Mouse (Mus musculus) G1E-ER4 (cell line): Measurements from ENCODE around the gene Rps6kb1. TPM values are rescaled to one million over a fixed set of nuclear protein-coding genes. Genes with fewer than 3 reads are reported as not detected.
A peak's percentile ranks its signal among the peaks of the same experiment; 100 is the strongest.

Experiments
- GATA1 ChIP-seq: IDR thresholded peaks from one replicate; pipeline ENCODE4 v1.8.0; 2012; ENCODE audit warnings: low read length, inconsistent platforms
- polyA plus RNA-seq: library from polyadenylated mRNA; stranded (reverse); fragments of >175 nt; gene quantifications from 2 replicates; pipeline ENCODE4 v1.2.3, GENCODE M21; 2012

Rps6kb1 gene
- polyA plus RNA-seq, 1 experiment, result 23.2 TPM

- no peak for TF ChIP-seq GATA1
Measured at GRCm38 (mm10) chr11:86534201-86534910, 10.2 kb downstream of the Rps6kb1 start.

- TF ChIP-seq GATA1, result no peak
Measured at GRCm38 (mm10) chr11:86532834-86533233, 11.8 kb downstream of the Rps6kb1 start.

DNA sequence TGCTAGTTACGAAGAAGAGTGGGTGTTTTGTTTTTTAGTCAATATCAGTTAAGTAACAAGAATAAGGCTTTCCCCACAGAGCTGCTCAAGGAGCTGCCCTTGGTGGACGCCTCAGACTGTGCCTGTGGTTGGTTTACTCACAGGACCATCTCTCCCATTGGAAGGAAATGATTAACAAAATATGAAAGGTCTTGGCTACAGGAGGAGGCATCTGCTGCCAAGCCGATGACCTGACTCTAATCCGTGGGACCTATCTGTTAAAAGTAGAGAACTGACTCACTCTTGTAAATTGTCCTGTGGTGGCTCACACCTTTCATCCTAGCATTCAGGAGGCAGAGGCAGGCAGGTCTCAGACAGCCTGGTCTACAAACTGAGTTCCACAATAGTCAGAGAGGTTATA lies 17.1 kb downstream of the Rps6kb1 start:
- no peak for TF ChIP-seq GATA1

GRCm38 (mm10) chr11:86519751-86520150 lies 24.9 kb downstream of the Rps6kb1 start:
- TF ChIP-seq GATA1, result no peak

GRCm38 (mm10) chr11:86517229-86517628 lies 27.4 kb downstream of the Rps6kb1 start:
- TF ChIP-seq GATA1, result no peak

DNA sequence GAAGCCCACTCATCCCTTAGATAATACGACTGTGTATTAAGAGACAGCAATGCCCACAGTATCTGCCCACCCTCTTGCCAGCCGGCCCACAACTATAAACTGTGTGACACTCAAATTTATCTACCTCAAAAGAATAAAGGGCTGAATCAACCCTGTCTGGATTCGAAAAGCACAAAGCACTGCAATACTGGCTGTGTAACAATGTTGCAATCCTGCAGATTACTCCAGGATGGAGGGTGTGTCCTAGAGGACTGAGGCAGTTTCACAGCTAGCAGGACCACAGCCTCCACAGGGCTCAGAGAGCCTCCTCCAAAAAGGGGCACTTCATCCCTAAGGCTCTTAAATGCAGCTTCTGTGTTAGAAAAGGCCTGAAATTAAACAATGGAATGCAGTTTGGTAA lies 28.0 kb downstream of the Rps6kb1 start:
- no peak for TF ChIP-seq GATA1

DNA sequence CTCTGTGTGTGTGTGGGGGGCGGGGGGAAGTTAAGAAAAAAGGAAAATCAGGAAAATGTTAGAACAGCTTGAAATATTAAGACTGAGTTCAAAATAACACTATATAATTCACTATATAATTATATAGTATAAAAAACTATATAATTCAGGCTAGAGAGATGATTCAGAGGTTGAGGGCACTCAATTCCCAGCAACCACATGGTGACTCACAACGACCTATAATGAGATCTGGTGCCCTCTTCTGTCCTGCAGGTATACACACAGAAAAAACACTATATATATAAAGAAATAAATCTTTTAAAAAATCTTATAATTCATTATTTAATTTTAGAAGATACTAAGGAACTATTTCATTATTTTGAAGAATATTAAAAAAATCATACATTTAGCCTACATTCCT lies 36.6 kb downstream of the Rps6kb1 start:
- no peak for TF ChIP-seq GATA1

- TF ChIP-seq GATA1, result peak; percentile 43
Measured at GRCm38 (mm10) chr11:86507334-86507733, 37.3 kb downstream of the Rps6kb1 start.

GRCm38 (mm10) chr11:86503121-86503520 lies 41.5 kb downstream of the Rps6kb1 start:
- no peak for TF ChIP-seq GATA1

- TF ChIP-seq GATA1, result no peak
Measured at GRCm38 (mm10) chr11:86500795-86501194, 43.8 kb downstream of the Rps6kb1 start.

DNA sequence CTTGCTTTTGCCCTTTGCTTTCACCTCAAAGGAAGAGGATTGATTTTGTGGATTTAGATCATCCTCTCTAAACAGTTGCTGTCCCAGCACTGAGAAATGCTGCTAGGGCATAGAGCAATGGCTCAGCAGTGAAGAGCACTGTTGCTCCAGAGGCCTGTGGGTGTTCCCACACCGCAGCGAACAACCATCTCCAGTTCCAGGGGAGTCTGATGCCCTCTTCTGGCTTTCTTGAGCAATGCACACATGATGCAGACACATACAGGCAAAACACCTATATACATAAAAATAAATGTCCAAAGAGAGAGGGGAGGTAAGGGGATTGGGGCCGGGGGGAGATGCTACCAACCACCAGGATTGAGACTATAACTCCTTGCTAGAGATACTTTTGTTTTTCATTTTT lies 46.7 kb downstream of the Rps6kb1 start:
- TF ChIP-seq GATA1, result no peak

- no peak for TF ChIP-seq GATA1
Measured at GRCm38 (mm10) chr11:86497356-86497755, 47.2 kb downstream of the Rps6kb1 start.

DNA sequence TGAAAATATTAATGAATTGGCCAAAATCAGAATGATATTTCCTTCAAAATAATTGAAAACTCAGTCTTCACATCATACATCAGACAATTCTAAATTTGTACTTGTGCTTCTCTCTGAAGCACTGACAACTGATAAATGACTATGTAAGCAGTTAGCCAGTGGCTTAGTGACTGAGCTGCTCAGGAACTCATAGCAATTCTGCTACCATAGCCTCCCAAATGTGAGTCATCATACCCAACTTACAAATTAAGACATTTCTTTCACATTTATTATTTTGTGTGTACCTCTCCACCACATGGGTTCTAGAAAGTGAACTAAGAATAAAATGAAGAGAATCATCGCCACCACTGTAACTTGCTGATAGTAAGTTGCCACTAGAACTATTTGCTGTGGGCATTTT lies 53.8 kb downstream of the Rps6kb1 start:
- TF ChIP-seq GATA1, result no peak

DNA sequence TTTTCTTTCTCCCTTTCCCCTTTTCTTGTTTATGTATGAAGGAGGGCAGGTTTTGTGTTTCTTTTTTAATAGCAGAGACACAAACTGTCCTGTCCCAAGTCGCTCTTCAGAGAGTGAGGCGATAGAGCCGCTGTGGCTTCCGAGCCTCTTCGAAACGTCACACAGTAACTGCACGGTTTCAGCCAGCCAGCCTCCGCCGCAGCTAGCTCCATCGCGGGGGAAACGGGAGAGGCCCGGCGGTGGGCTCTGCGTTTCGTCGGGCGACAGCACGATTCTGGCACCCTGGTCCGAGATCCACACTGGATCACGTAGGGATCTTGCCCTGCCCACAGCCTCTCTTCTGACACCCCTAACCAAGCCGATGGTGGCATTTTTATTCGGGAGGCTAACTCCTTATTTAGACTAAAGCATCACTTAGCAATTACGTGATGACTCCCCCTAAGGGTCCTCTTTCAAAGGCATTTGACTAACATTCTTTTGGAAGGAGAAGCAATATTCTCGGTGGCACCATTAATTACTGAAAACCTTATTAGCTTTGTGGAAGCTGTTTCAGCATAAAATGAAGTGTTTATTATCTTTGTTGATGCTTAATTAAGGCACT lies 59.6 kb downstream of the Rps6kb1 start:
- TF ChIP-seq GATA1, result no peak

- no peak for TF ChIP-seq GATA1
Measured at GRCm38 (mm10) chr11:86484101-86484868, 60.3 kb downstream of the Rps6kb1 start, which contains the start of gene Rnft1. Rnft1 (plus strand) TSS chr11:86484657.

DNA sequence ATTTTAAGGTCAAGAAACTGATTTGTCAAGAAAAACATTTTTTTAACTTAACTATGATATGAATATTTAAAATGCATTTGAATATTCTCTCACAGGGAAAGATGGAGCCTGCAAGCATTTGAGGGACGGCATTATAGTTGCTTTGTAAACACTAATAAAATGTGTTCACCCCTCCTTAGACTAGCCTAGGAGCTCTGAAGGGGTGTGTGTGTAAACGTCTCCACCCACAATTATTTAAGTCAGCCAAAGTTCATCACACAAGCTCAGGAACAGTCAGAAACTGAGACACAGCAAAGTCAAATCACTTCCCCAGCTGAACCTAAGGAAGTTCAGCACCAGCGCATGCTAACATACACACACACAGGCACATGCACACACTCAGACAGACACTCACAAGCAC lies 71.0 kb downstream of the Rps6kb1 start:
- no peak for TF ChIP-seq GATA1
